Mouse (Mus musculus) liver, adult 2 months (tissue): ENCODE results near the gene Scnn1a.

ENCODE experiments used
- CTCF ChIP-seq: fragments of 200-500 bp; IDR thresholded peaks from 2 replicates; pipeline ENCODE4 v1.5.1; 2011; ENCODE audit warnings: low read depth, low read length, control low read depth
- POLR2A ChIP-seq: fragments of 200-500 bp; IDR thresholded peaks from 2 replicates; pipeline ENCODE4 v1.6.1; 2011; ENCODE audit warnings: low read length, control low read depth; ENCODE audit not compliant: insufficient read depth; ENCODE audit errors: extremely low read depth

DNA sequence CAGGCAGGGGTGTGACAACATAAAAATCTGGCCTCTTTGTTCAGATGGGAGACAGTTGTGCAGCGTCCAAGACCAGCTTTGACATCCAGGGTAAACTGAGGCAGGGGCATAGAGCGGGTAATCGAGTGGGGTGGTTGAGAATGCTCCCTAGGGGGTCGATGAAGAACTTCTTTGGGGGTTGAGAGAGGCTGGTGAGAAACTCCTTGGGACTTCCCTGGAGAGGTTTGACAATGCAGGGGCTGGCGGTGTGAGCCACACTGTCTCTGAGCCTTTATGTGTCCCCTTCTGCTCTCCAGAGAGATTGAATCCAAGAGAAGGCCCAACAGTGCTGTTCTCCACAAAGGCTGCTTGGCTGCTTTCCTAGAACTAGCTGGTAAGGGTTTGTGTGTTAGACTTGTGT lies 69.4 kb downstream of the Scnn1a start:
- TF ChIP-seq CTCF (no peak), POLR2A (no peak)
